Mouse (Mus musculus): Measurements from ENCODE around the gene Wfdc3. TPM values are rescaled to one million over a fixed set of nuclear protein-coding genes. Genes with fewer than 3 reads are reported as not detected.

Wfdc3 gene
- polyA plus RNA-seq, 1 experiment from 2014 or later: 0.77 TPM

- Histone ChIP-seq H3K27me3 (replicated peaks; ENCODE audit: control insufficient read depth, insufficient read depth, low read length) (no peaks in the 10 kb centered on the region), H3K36me3 (ENCODE audit: control insufficient read depth, insufficient read depth, low read length) (peaks cover 100% of the 10 kb centered on the region), H3K4me2 (ENCODE audit: low read length) (no peak overlapping the region), H3K4me1 (ENCODE audit: control insufficient read depth, insufficient read depth, low read length) (no peaks in the 10 kb centered on the region), H3K9me3 (replicated peaks; ENCODE audit: control insufficient read depth, low read length) (no peaks in the 10 kb centered on the region), H3K27ac (ENCODE audit: low read depth, low read length) (no peak overlapping the region), H3K4me3 (ENCODE audit: low read depth, low read length) (no peak overlapping the region), H3K9ac (ENCODE audit: low read length) (no peak overlapping the region)
- 90% methylated on average over 10 of the region's 11 CpGs for WGBS
- no peak for DNase-seq (ENCODE audit: low spot score)
- ATAC-seq: no peak
Measured at GRCm38 (mm10) chr2:164757841-164758240, 12.1 kb upstream of the Wfdc3 start.

GRCm38 (mm10) chr2:164754800-164755199 lies 9.1 kb upstream of the Wfdc3 start:
- H3K36me3 ChIP-seq (ENCODE audit: control insufficient read depth, insufficient read depth, low read length): peaks cover 97% of the 10 kb centered on the region

GRCm38 (mm10) chr2:164754105-164754504 lies 8.4 kb upstream of the Wfdc3 start:
- Histone ChIP-seq H3K9ac (ENCODE audit: low read length) (no peak overlapping the region), H3K4me3 (ENCODE audit: low read depth, low read length) (no peak overlapping the region), H3K36me3 (ENCODE audit: control insufficient read depth, insufficient read depth, low read length) (peaks cover 91% of the 10 kb centered on the region), H3K9me3 (replicated peaks; ENCODE audit: control insufficient read depth, low read length) (no peaks in the 10 kb centered on the region), H3K4me1 (ENCODE audit: control insufficient read depth, insufficient read depth, low read length) (no peaks in the 10 kb centered on the region), H3K27ac (ENCODE audit: low read depth, low read length) (no peak overlapping the region), H3K4me2 (ENCODE audit: low read length) (no peak overlapping the region), H3K27me3 (replicated peaks; ENCODE audit: control insufficient read depth, insufficient read depth, low read length) (no peaks in the 10 kb centered on the region)
- no peak for ATAC-seq
- 92% methylated on average over 11 of the region's 11 CpGs for WGBS
- DNase-seq (ENCODE audit: low spot score): no peak

More at GRCm38 (mm10) chr2:164754800-164755199, 9.1 kb upstream of the Wfdc3 start:
- Histone ChIP-seq H3K9ac (ENCODE audit: low read length) (no peak overlapping the region), H3K27me3 (replicated peaks; ENCODE audit: control insufficient read depth, insufficient read depth, low read length) (no peaks in the 10 kb centered on the region), H3K4me2 (ENCODE audit: low read length) (no peak overlapping the region), H3K9me3 (replicated peaks; ENCODE audit: control insufficient read depth, low read length) (no peaks in the 10 kb centered on the region), H3K27ac (ENCODE audit: low read depth, low read length) (no peak overlapping the region), H3K4me1 (ENCODE audit: control insufficient read depth, insufficient read depth, low read length) (no peaks in the 10 kb centered on the region), H3K4me3 (ENCODE audit: low read depth, low read length) (no peak overlapping the region)
- DNase-seq (ENCODE audit: low spot score) (no peak), ATAC-seq (no peak)
- WGBS: 89% methylated on average over 2 of the region's 2 CpGs

GRCm38 (mm10) chr2:164752454-164752853 lies 6.7 kb upstream of the Wfdc3 start:
- no peak overlapping the region for H3K9ac ChIP-seq (ENCODE audit: low read length)
- no peaks in the 10 kb centered on the region for H3K27me3 ChIP-seq (replicated peaks; ENCODE audit: control insufficient read depth, insufficient read depth, low read length)
- ATAC-seq (no peak), DNase-seq (ENCODE audit: low spot score) (no peak)
- H3K36me3 ChIP-seq (ENCODE audit: control insufficient read depth, insufficient read depth, low read length): peaks cover 89% of the 10 kb centered on the region
- no peaks in the 10 kb centered on the region for H3K9me3 ChIP-seq (replicated peaks; ENCODE audit: control insufficient read depth, low read length)
- WGBS: 94% methylated on average over 2 of the region's 2 CpGs
- no peak overlapping the region for H3K4me3 ChIP-seq (ENCODE audit: low read depth, low read length)
- H3K4me1 ChIP-seq (ENCODE audit: control insufficient read depth, insufficient read depth, low read length): no peaks in the 10 kb centered on the region
- no peak overlapping the region for H3K4me2 ChIP-seq (ENCODE audit: low read length)
- H3K27ac ChIP-seq (ENCODE audit: low read depth, low read length): no peak overlapping the region

GRCm38 (mm10) chr2:164748991-164749390 lies 3.3 kb upstream of the Wfdc3 start:
- DNase-seq (ENCODE audit: low spot score): no peak
- ATAC-seq: no peak
- no peak overlapping the region for H3K4me3 ChIP-seq (ENCODE audit: low read depth, low read length)
- H3K4me2 ChIP-seq (ENCODE audit: low read length): no peak overlapping the region
- WGBS: 91% methylated on average over 6 of the region's 6 CpGs
- H3K4me1 ChIP-seq (ENCODE audit: control insufficient read depth, insufficient read depth, low read length): peaks cover 10% of the 10 kb centered on the region; the same call in 1 of the 2 replicates
- H3K27ac ChIP-seq (ENCODE audit: low read depth, low read length): no peak overlapping the region
- no peaks in the 10 kb centered on the region for H3K27me3 ChIP-seq (replicated peaks; ENCODE audit: control insufficient read depth, insufficient read depth, low read length)
- no peaks in the 10 kb centered on the region for H3K9me3 ChIP-seq (replicated peaks; ENCODE audit: control insufficient read depth, low read length)
- no peak overlapping the region for H3K9ac ChIP-seq (ENCODE audit: low read length)
- H3K36me3 ChIP-seq (ENCODE audit: control insufficient read depth, insufficient read depth, low read length): peaks cover 56% of the 10 kb centered on the region

GRCm38 (mm10) chr2:164748191-164748590 lies 2.5 kb upstream of the Wfdc3 start:
- ATAC-seq: no peak
- DNase-seq (ENCODE audit: low spot score): no peak
- Histone ChIP-seq H3K27ac (ENCODE audit: low read depth, low read length) (no peak overlapping the region), H3K27me3 (replicated peaks; ENCODE audit: control insufficient read depth, insufficient read depth, low read length) (no peaks in the 10 kb centered on the region), H3K9me3 (replicated peaks; ENCODE audit: control insufficient read depth, low read length) (no peaks in the 10 kb centered on the region), H3K36me3 (ENCODE audit: control insufficient read depth, insufficient read depth, low read length) (peaks cover 48% of the 10 kb centered on the region), H3K4me1 (ENCODE audit: control insufficient read depth, insufficient read depth, low read length) (peaks cover 10% of the 10 kb centered on the region; the same call in 1 of the 2 replicates), H3K4me3 (ENCODE audit: low read depth, low read length) (no peak overlapping the region), H3K4me2 (ENCODE audit: low read length) (no peak overlapping the region), H3K9ac (ENCODE audit: low read length) (no peak overlapping the region)
- 84% methylated on average over 4 of the region's 4 CpGs for WGBS

- WGBS: 57% methylated on average over 8 of the region's 8 CpGs
Measured at GRCm38 (mm10) chr2:164746693-164747092, 962 bp upstream of the Wfdc3 start.

GRCm38 (mm10) chr2:164744987-164745386 lies 744 bp downstream of the Wfdc3 start:
- peak overlapping the region; percentile 88 for H3K4me3 ChIP-seq (ENCODE audit: low read depth, low read length)
- no peaks in the 10 kb centered on the region for H3K9me3 ChIP-seq (replicated peaks; ENCODE audit: control insufficient read depth, low read length)
- peaks cover 10% of the 10 kb centered on the region; the same call in 1 of the 2 replicates for H3K4me1 ChIP-seq (ENCODE audit: control insufficient read depth, insufficient read depth, low read length)
- 78% methylated on average over 13 of the region's 13 CpGs for WGBS
- peak overlapping the region; percentile 87 for H3K4me2 ChIP-seq (ENCODE audit: low read length)
- no peaks in the 10 kb centered on the region for H3K27me3 ChIP-seq (replicated peaks; ENCODE audit: control insufficient read depth, insufficient read depth, low read length)
- no peak for DNase-seq (ENCODE audit: low spot score)
- no peak for ATAC-seq
- peaks cover 18% of the 10 kb centered on the region for H3K36me3 ChIP-seq (ENCODE audit: control insufficient read depth, insufficient read depth, low read length)
- H3K9ac ChIP-seq (ENCODE audit: low read length): peak overlapping the region; percentile 93
- H3K27ac ChIP-seq (ENCODE audit: low read depth, low read length): no peak overlapping the region

More at GRCm38 (mm10) chr2:164746693-164747092, 962 bp upstream of the Wfdc3 start:
- peaks cover 10% of the 10 kb centered on the region; the same call in 1 of the 2 replicates for H3K4me1 ChIP-seq (ENCODE audit: control insufficient read depth, insufficient read depth, low read length)
- H3K9me3 ChIP-seq (replicated peaks; ENCODE audit: control insufficient read depth, low read length): no peaks in the 10 kb centered on the region
- H3K27ac ChIP-seq (ENCODE audit: low read depth, low read length): no peak overlapping the region; the same call in 1 of the 2 replicates
- peak overlapping the region; percentile 88 for H3K4me3 ChIP-seq (ENCODE audit: low read depth, low read length)
- no peak for ATAC-seq
- H3K27me3 ChIP-seq (replicated peaks; ENCODE audit: control insufficient read depth, insufficient read depth, low read length): no peaks in the 10 kb centered on the region
- DNase-seq (ENCODE audit: low spot score): no peak
- peak overlapping the region; percentile 87 for H3K4me2 ChIP-seq (ENCODE audit: low read length)
- peaks cover 33% of the 10 kb centered on the region for H3K36me3 ChIP-seq (ENCODE audit: control insufficient read depth, insufficient read depth, low read length)
- peak overlapping the region; percentile 93 for H3K9ac ChIP-seq (ENCODE audit: low read length)

GRCm38 (mm10) chr2:164739876-164740275 lies 5.9 kb downstream of the Wfdc3 start:
- no peak overlapping the region for H3K27ac ChIP-seq (ENCODE audit: low read depth, low read length)
- H3K9me3 ChIP-seq (replicated peaks; ENCODE audit: control insufficient read depth, low read length): no peaks in the 10 kb centered on the region
- DNase-seq (ENCODE audit: low spot score): no peak
- H3K4me2 ChIP-seq (ENCODE audit: low read length): no peak overlapping the region
- H3K9ac ChIP-seq (ENCODE audit: low read length): no peak overlapping the region
- no peaks in the 10 kb centered on the region for H3K4me1 ChIP-seq (ENCODE audit: control insufficient read depth, insufficient read depth, low read length)
- H3K36me3 ChIP-seq (ENCODE audit: control insufficient read depth, insufficient read depth, low read length): no peaks in the 10 kb centered on the region
- ATAC-seq: no peak
- no peaks in the 10 kb centered on the region for H3K27me3 ChIP-seq (replicated peaks; ENCODE audit: control insufficient read depth, insufficient read depth, low read length)
- 64% methylated on average over 7 of the region's 7 CpGs for WGBS
- no peak overlapping the region for H3K4me3 ChIP-seq (ENCODE audit: low read depth, low read length)
